Mouse (Mus musculus) forelimb bud, embryonic 11.5 days (tissue): ENCODE data around the gene Tbx18.

Source experiments
- DNase-seq: peaks from one replicate; pipeline ENCODE4 v3.0.0-alpha.2; 2012; ENCODE audit warnings: low read depth, low spot score

Tbx18 gene

DNA sequence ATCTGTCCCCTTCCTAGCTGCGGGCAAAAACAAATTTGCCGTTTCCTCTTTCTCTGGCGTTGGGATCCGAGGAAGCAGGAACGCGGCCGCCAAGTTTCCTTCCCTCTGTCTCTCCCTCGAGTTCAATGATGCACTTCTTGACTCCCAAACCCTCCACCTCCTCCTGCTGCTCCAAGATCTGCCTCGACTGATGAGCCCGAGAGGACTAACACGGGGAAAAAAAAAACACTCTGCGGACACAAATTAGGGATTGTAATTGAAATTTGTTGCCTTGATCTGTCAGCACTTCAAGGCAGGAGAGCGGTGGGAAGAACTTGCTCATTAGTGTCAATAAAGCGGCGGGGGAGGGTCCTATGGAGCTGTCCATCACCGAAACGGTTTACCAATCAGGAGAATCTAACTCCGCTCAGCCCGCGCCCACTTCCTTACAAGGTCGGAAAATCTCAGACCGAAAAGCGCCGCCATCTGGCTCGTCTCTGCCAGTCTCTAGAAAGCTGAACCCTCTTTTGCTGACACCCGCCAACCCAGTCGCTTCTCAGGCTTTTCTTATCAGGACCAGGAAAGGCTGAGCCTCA lies at the start of gene Tbx18:
Gene Tbx18, minus strand, starts transcription at position 300 of the 575 bp plus-strand sequence.
- DNase-seq: peak; percentile 94

- DNase-seq: no peak
Observed at GRCm38 (mm10) chr9:87773951-87774350, 42.9 kb upstream of the Tbx18 start.

DNA sequence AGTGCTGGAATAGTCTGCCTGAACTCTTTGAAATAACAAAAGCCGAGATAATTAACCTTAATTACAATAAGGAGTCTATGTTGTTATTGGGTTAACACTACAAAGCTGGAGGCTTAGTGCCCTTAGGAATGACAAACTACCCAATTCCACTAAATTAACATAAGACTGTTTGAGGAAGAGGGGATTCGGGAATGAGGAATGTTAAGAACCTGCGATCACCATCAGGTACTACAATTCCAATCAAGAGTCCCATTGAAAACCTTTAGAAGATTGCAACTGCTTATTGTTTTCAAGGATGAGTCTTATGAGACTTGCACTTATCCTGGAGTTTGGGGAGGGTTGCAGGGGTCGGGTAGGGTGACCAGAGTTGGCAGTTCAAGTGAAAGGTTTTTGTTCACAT lies 24.6 kb upstream of the Tbx18 start:
- DNase-seq: no peak

GRCm38 (mm10) chr9:87741599-87741998 lies 10.5 kb upstream of the Tbx18 start:
- no peak for DNase-seq

- DNase-seq: peak; percentile 75
Observed at GRCm38 (mm10) chr9:87740667-87741066, 9.6 kb upstream of the Tbx18 start.

- peak; percentile 52 for DNase-seq
Observed at GRCm38 (mm10) chr9:87740241-87740645, 9.2 kb upstream of the Tbx18 start.

DNA sequence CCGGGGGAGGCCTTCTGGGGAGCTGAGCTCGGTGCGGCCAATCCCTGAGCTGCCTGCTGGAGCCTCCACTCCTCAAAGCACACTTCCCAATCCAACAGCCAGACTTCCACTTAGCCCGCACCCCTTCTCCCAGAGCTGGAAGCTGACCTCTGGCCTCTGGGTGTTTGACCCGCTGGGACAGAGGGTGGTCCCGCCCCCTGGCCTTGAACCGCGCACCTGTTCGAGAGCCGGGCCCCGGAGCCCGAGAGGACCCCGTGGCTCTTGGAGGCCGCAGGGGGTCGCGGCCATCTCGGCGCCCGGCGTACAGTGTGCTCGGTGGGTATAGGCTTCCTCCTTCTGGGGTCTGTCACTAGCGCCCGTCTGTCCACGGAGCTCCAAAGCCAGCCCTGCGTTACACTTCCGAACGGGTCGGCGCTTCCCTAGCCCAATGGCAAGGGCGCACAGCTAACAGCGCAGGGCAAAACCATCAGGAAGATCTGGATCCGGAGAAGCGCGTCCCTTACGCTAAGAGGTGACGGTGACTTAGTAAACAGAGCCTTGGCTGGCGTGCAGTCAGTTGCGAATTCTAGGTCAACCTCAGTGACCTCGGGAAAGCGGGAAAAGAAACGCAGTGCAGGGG lies 8.6 kb upstream of the Tbx18 start:
- DNase-seq: peak; percentile 55

GRCm38 (mm10) chr9:87738766-87739542 lies 7.9 kb upstream of the Tbx18 start:
- DNase-seq: peak; percentile 72

DNA sequence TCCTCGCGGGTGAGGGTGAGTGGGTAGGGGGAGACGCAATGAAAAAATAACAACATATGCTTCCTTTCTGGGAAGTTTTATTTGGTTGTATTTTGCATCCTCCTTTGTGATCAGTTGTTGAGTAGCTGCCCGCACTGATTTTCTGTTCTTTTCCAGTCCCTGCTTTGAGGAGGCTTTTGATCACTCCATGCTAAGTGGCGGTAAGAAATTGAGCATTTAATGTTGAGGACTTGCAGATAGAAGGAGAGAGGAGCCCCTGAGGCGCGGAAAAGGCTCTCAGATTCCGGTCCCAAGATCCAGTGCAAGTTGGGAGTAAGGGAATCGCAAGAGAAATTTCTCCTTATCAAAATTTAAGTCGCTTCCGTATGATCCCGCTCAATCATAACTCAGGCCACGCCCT lies 7.1 kb upstream of the Tbx18 start:
- no peak for DNase-seq

DNA sequence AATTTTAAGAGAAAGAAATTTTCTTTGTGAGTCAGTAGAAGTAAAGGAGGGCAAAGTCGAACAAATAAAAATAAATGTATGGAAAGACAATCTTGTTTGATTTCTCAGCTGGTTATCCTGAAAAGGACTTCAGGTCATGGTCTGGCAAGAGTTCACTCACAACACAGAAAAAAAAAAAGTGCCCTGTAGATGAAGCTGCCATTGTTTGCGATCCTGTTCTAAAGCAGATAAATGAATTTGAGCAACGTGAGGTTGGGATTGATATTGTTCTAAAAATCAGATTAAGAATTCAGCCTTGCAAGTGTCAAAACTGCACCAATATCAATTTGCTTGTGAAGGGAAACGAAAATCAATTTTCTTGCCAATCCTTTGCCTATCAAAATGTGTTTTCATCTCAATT lies 6.2 kb upstream of the Tbx18 start:
- DNase-seq: no peak

- no peak for DNase-seq
Observed at GRCm38 (mm10) chr9:87735046-87735445, 4.0 kb upstream of the Tbx18 start.

DNA sequence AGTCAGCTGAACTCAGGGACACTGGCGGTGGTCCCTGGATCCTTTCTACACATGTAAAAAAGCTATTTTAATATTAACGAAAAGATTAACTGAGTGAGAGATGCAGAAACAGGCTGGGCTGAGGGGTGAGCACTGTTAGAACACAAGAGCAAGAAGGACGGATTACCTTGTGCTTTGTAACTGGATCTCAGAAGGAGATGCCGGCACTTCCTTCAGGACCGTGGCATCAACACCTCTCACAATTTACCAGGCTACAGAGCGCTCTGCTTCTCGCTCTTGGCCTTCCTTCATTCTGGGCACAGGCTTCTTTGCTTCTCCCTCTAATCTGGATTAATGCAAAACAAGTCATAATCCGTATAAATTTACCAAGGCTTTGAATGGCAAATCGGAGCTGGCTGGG lies 3.6 kb upstream of the Tbx18 start:
- DNase-seq: no peak

DNA sequence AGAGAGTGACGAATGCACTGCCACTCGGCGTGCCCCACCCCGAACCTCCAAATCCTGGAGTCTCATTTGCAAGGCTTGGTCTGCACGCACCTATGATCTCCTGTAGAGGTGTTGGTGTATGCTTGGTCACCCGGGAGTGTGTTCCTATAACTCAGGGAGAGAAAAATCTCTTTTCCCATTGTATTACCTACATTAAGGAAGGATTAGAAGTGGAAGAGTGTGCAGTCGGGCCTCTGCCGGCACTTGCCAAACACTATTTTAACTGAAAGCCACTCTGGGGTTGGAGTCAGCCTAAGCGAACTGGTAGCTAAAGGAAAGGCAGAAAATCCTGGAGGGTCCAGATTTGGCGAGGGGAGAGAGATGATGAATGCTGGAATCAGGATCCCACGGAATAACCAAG lies 2.7 kb upstream of the Tbx18 start:
- DNase-seq: no peak

GRCm38 (mm10) chr9:87733236-87733630 lies 2.2 kb upstream of the Tbx18 start:
- DNase-seq: no peak

- no peak for DNase-seq
Observed at GRCm38 (mm10) chr9:87732416-87733235, 1.6 kb upstream of the Tbx18 start.

- no peak for DNase-seq
Observed at GRCm38 (mm10) chr9:87730271-87730960, 644 bp downstream of the Tbx18 start.

DNA sequence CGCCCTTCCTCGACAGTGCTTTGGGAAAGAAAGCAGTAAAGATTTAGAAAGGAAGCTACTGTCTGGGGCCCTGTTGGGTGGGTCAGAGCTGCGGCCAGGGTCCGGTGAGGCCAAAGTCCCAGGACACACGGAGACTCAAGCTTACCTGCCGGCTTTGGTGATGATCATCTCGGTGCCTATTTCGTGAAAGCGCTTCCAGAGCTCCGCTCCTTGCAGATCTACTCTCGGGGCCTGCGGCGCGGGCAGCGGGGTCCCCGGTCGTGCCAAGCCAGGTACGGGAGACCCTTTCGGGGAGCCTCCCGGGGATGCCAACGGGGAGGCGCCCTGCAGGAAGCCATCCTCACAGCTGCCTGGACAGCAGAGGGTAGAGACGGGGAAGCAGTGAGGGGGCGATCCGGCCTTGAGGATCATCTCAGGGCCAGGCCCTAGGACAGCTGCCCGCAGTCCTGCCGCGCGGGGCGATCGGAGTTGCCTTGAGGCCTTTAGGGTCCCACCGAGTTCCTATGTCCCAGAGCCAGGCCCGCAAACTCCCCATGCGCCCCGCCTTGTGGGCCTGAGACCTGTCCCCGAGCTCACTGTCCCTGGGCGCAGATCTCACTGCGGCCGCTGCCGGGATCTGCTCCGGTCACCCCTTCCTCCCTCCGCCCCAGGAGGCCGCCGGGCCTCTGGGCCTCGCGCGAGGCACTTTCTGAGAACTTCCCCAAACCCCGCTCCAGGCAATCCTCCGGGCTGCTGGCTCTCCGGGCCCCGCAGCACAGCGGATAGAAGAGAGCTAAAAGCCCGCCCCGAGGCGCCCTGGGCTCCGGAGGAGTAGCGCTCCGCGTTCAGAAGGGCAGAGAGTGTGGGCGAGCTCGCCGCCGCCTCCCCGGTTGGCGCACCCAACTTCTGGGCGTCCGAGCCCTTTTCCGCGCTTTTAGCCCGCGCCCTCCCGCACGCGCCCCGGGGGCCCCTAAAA lies 1.5 kb downstream of the Tbx18 start:
- DNase-seq: no peak

GRCm38 (mm10) chr9:87728107-87728506 lies 3.0 kb downstream of the Tbx18 start:
- no peak for DNase-seq

DNA sequence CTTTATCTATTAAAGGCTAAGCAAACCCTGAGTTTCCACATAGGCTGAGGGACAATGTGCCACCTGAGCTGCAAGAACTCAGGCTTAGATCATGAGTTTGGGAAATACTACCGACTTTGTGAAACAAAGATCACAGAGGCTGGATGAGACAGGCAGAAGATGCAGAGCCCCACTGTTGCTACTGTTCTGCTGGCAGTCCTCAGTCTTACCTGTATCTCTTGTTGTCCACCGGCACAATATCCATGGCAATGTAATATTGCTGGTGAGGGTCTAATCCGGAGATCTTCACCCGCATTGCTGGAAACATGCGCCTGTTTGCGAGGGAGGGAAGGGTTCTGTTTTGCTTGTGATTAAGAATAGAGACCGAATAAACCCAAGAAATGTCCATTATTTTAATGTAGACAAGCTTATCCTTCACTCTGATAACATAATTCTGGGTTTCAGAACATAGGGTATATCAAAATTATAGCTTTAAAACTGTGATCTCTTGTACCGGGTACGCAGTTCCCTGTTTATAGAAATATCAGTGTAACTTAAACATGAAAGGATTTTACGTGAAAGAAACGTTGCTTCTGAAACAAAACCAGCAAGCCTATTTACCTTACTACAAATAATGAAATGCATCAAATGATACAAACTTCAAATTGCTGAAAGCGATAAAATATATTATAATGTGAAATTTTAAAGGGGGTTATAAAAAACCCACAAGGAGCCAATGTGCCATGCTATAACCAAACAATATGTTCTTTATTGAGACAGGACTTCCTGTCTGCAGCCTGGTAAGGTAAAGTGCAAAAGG lies 3.7 kb downstream of the Tbx18 start:
- DNase-seq: no peak

DNA sequence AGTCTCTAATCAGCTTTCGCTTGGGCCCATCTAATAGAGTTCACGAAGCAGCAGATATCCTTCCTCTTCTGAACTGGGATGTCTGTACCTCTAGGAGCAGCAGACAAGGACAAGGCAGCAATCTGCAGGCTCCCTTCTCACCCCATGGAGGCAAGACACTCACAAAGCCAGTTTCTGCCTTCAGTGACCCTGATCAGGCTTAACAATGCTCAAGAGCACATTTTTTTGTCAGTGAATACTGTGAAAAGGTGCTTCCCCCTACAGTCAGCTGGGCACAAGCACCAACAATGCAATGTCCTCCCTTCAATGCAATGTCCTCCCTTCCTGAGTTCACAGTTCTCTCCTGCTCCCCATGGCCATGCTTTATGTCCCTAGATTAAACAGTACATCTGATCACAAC lies 9.3 kb downstream of the Tbx18 start:
- no peak for DNase-seq
